Mouse (Mus musculus) mouse trophoblast stem cell (cell line): Measurements from ENCODE around the gene Ttll13.

Experiments
- in situ Hi-C, 2 experiments: fragments of 300-500 bp; cut with MseI, MboI; formaldehyde crosslinking; loops; 2 replicates in 1 of 2; 3 replicates in 1 of 2; pipeline ENCODE4 v1.15.1; 2025

Ttll13 gene

GRCm38 (mm10) chr7:80214459-80214858, 31.7 kb upstream of the Ttll13 start:
- in situ Hi-C loops: loop anchor here in 1 of 2 experiments (5.0 kb wide), 1 partner anchor 52 kb away; no protein-coding TSS in a partner anchor

DNA sequence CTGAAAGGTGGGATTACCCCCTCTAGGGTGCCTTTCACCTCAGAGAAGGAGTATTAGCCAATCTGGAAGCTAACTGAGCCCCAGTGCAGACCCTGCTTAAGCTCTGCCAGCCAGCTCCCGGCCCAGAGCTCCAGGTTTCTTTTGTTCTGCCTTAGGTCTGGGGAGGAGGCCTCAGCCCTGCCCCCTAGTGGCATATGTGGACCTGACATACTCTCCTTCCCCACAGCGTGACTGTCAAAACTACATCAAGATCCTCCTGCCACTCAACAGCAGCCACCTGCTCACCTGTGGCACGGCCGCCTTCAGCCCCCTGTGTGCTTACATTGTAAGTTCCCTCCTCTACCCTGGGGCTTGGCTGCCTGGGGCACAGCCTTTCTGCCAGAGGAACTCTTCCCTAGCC, 30.8 kb upstream of the Ttll13 start:
- in situ Hi-C loops: no loop called here

GRCm38 (mm10) chr7:80216566-80216965, 29.6 kb upstream of the Ttll13 start:
- in situ Hi-C loops: no loop called here

DNA sequence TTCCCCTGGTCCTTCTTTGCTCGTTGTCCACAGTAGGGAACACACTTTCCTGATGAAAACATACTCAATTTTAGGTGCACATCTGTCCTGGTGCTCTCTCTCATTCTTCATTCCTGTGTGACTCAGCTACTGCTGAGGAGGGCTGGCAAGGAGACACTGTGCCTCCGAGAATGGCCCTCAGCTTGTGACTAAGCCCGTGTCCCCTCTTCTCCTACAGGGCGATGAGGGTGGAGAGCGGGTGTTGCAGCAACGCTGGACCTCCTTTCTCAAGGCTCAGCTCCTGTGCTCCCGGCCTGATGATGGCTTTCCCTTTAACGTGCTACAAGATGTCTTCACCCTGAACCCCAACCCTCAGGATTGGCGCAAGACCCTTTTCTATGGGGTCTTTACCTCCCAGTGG, 27.5 kb upstream of the Ttll13 start:
- in situ Hi-C loops: no loop called here

GRCm38 (mm10) chr7:80220237-80220797, 25.9 kb upstream of the Ttll13 start:
- in situ Hi-C loops: no loop called here

GRCm38 (mm10) chr7:80221179-80221750, 24.9 kb upstream of the Ttll13 start:
- in situ Hi-C loops: no loop called here

DNA sequence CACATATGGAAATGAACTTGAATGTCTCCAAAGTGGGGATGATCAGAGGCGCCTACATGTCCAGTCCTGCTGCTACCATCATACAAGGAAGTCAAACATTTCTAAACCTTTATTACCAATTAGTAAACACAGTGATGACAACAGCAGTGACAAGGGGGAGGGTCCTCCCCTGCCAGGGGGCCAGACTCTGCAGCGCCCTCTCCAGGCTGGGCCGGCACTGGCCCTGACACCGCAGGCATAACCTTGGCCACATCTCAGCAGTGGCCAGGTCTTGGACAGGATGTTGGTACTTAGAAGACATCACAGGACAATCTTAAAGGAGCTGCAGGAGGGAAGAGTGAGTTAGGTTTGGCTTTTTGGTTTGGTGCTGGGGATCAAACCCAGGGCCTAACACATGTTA, 19.1 kb upstream of the Ttll13 start:
- in situ Hi-C loops: no loop called here

DNA sequence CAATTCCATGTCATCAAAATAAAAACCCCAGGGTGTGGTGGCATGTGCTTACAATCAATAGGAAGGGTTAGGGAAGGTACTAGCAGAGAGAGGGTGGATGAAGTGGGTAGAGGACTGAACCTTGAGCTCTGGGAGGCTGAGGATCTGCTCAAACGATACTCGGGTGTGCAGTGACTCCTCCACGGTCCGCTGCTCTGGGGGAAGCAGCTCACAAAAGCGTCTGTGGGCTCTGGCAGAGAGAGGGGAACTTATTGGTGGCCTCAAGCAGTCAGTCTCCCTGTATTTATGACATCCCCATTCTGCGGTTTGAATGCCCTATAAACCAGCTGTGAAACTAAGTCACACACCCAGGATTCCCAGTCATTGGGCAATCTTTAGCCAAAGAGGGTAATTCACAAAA, 16.0 kb upstream of the Ttll13 start:
- in situ Hi-C loops: no loop called here

DNA sequence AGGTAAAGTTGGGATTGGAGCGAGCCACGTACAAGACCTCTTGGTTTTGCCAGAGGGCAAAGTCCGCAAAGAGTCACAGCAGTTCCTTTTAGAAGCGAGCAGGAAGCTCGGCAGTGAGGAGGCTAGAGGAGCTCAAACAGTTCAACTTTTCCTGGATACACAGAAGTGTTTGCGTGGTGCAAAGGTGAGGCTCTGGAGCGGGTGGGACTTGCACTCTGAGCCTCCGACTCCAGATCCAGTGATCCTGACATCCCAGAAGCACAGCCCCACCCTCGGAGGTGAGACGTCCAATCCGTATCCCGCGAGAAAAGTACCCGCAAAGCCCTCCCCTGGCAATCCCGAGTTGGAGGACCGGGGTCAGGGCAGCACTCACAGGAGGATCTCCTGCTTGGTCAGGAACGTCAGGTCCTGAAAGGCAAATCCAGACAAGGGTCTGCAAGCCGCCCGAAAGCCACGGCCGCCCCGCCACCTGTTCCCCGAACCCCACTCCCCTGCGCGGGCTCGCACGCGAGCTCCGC, 14.1 kb upstream of the Ttll13 start:
- in situ Hi-C loops: no loop called here

- in situ Hi-C loops: no loop called here
These were observed 13.6 kb upstream of the Ttll13 start, which contains the start of the genes Cib1 and Gdpgp1 for GRCm38 (mm10) chr7:80232489-80233029. TSS of gene Cib1 (minus strand) at chr7:80232813. TSS of gene Gdpgp1 (plus strand) at chr7:80232865.

DNA sequence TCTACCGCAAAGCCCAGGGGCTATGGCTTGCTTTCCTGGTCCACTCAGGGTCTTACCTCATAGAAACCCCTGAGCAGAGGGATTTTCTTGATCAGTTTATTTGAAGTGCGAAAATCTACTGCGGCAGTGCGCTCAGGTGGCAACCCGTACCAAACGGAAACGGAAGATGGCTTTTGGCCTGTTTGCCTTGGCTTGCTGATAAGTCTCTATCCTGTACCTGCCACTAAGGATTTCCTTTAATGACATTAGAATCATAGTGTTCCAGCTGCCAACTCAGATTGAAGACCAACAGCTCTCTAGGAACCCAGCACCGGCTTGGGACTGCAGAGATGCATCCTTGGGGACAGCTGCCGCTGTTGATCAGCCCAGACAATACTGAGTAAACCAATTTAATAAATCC, 12.4 kb upstream of the Ttll13 start:
- in situ Hi-C loops: no loop called here

DNA sequence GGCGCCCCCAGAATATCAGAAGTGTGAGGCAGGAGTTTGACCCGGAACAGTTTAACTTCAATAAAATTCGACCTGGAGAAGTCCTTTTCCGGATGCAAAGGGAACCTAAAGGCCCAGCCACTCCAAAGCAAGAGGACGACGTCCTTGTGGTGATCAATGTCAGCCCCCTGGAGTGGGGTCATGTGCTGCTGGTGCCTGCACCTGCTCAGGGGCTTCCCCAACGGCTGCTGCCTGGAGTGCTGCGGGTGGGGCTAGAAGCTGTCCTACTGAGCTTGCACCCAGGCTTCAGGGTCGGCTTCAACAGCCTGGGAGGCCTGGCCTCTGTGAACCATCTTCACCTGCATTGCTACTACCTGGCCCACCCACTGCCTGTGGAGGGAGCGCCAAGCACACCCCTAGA, 7.6 kb upstream of the Ttll13 start:
- in situ Hi-C loops: no loop called here

DNA sequence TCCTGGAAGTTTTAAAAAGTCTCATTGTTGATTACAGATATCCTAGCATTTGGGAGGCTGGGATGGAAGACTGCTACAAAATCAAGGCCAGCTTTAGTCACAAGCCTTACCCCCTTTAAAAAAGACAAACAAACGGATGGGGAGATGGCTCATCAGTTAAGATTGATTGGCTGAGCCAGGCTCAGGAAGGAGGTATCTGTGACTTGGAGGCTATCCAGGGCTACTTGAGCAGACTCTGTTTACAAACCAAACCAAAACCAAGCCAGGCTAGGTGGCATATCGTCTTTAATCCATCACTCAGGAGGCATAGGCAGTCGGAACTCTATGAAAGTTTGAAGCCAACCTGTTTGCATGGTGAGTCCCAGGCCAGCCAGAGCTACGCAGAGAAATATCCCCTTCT, 4.5 kb upstream of the Ttll13 start:
- in situ Hi-C loops: no loop called here

GRCm38 (mm10) chr7:80244851-80245250, 1.3 kb upstream of the Ttll13 start:
- in situ Hi-C loops: no loop called here

DNA sequence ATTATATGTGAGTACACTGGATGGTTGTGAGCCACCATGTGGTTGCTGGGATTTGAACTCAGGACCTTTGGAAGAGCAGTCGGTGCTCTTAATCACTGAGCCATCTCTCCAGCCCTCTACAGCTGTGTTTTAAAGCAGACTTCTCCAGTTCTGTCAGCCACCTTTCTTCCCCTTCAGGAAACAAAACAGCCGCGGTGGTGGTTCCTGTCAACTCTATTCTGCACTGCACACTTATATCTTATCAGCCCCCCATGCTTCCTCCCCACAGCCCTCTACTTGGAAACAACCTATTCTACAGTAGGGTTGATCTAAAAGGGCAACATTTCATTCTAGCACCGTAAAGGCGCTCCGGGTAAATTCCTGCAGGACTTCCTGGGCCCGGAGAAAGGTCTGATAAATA, 683 bp downstream of the Ttll13 start:
- in situ Hi-C loops: no loop called here

- in situ Hi-C loops: no loop called here
These were observed 6.3 kb downstream of the Ttll13 start for GRCm38 (mm10) chr7:80252437-80252836.

DNA sequence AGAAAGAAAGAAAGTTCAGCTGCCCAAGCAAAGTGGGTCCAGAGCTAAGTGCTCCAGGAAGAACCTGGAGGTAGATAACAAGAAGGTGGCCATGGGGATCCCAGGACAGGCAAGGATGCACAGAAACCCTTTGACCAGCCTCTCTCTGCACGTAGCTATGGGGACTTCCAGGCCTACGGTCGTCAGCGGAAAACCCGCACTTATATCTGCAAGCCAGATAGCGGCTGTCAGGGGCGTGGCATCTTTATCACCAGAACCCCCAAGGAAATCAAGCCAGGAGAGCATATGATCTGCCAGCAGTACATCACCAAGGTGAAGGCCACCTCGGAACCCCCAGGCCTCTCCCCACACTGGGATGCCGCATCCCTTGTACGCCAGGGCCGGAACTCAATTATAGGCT, 6.7 kb downstream of the Ttll13 start:
- in situ Hi-C loops: no loop called here

- in situ Hi-C loops: no loop called here
These were observed 9.8 kb downstream of the Ttll13 start for GRCm38 (mm10) chr7:80255981-80256380.

GRCm38 (mm10) chr7:80257706-80258105, 11.5 kb downstream of the Ttll13 start:
- in situ Hi-C loops: no loop called here

- in situ Hi-C loops: no loop called here
These were observed 14.6 kb downstream of the Ttll13 start, which contains the start of gene Ngrn for GRCm38 (mm10) chr7:80260625-80261371. TSS of gene Ngrn (plus strand) at chr7:80261215.

- in situ Hi-C loops: no loop called here
These were observed 15.3 kb downstream of the Ttll13 start for GRCm38 (mm10) chr7:80261372-80261990.

DNA sequence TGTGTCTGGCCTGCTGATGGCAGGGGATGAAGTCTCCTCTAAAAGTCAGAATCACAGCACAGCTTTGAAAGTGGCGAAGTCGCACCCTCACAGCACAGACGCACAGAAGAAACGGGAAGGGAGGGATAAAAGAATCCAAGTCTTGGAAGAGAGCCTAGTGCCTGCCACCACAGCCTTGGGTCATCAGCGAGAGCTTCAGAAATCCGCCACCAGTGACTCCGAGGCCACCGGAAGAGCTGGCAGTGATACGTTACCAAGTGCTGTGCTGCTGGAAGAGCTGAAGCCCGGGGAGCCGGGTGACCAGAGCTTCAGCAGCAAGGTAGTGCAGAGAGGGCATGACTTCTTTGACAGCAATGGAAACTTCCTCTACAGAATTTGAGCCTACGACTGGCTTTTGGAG, 18.4 kb downstream of the Ttll13 start:
- in situ Hi-C loops: no loop called here
